Mouse (Mus musculus): ENCODE data around the gene Alg5.

DNA sequence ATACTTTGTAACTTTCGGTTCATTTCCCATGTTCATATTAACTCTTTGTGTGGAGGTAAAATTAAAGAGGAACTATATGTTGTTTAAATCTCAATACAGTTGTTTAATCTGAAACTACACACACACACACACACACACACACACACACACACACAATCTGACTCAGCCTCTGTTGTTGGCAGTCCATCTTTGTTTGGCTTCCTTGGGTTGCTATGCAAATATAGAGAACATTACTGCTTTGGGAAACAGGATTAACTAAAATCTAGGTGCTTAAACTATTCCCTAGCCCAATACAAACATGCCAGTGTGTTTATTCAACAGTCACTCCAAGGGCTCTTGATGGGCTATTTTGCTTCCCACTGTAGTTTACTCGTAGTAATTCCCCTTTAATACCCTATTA, 48.1 kb upstream of the Alg5 start:
- no peak for TF ChIP-seq CTCF (IDR thresholded peaks at IDR 0.05; ENCODE audit: borderline replicate concordance, insufficient read depth, low read length)
- no peak for TF ChIP-seq POLR2A (IDR thresholded peaks at IDR 0.05; ENCODE audit: low read depth, low read length)
